Mouse (Mus musculus) ES-E14 (cell line): Measurements from ENCODE around the gene Kctd17. TPM values are rescaled to one million over a fixed set of nuclear protein-coding genes. Genes with fewer than 3 reads are reported as not detected.
A peak's percentile ranks its signal among the peaks of the same experiment; 100 is the strongest.

Source experiments
- DNase-seq: peaks from one replicate; pipeline ENCODE4 v3.0.0-alpha.2; 2013; ENCODE audit warnings: low read depth, low spot score
- H3K27ac ChIP-seq: 2 replicates; pipeline ENCODE4 v1.5.1; 2012; ENCODE audit warnings: low read depth, mild to moderate bottlenecking, low read length, moderate library complexity, mixed read lengths; ENCODE audit not compliant: poor library complexity, insufficient read depth, severe bottlenecking
- H3K36me3 ChIP-seq: 2 replicates; pipeline ENCODE4 v1.6.1; 2012; ENCODE audit warnings: mild to moderate bottlenecking, low read length, moderate library complexity, mixed read lengths; ENCODE audit not compliant: control insufficient read depth, poor library complexity, insufficient read depth, severe bottlenecking
- H3K4me1 ChIP-seq, 2 experiments: fragments of 150-350 bp in 1 of 2; sonication (generic) in 1 of 2; 2 replicates each; pipeline ENCODE4 v1.6.1; 2012; ENCODE audit warnings: low read length in 2 of 2, mild to moderate bottlenecking in 1 of 2, mixed read lengths in 1 of 2; ENCODE audit not compliant: control insufficient read depth in 2 of 2, insufficient read depth in 2 of 2, poor library complexity in 1 of 2
- H3K4me3 ChIP-seq, 2 experiments: fragments of 150-350 bp in 1 of 2; sonication (generic) in 1 of 2; 2 replicates each; pipeline ENCODE4 v1.5.1; 2012; ENCODE audit warnings: low read length in 2 of 2, low read depth in 1 of 2, mild to moderate bottlenecking in 1 of 2, mixed read lengths in 1 of 2; ENCODE audit not compliant: insufficient read depth in 1 of 2, poor library complexity in 1 of 2, severe bottlenecking in 1 of 2
- H3K9ac ChIP-seq: 2 replicates; pipeline ENCODE4 v1.6.1; 2012; ENCODE audit warnings: low read depth, mild to moderate bottlenecking, low read length, mixed read lengths; ENCODE audit not compliant: poor library complexity, insufficient read depth, severe bottlenecking
- H3K9me3 ChIP-seq: fragments of 150-350 bp; sonication (generic); 2 replicates; pipeline ENCODE4 v1.6.1; 2012; ENCODE audit warnings: low read depth, mild to moderate bottlenecking, low read length; ENCODE audit not compliant: control insufficient read depth, insufficient read depth
- CHD2 ChIP-seq: IDR thresholded peaks from 2 replicates; pipeline ENCODE4 v1.6.1; 2014; ENCODE audit warnings: mild to moderate bottlenecking, low read depth, low read length, inconsistent platforms
- HCFC1 ChIP-seq: IDR thresholded peaks from 2 replicates; pipeline ENCODE4 v1.6.1; 2012; ENCODE audit warnings: low read length, inconsistent platforms, borderline replicate concordance; ENCODE audit not compliant: insufficient read depth
- MAFK ChIP-seq: IDR thresholded peaks from 2 replicates; pipeline ENCODE4 v1.6.1; 2014; ENCODE audit warnings: mild to moderate bottlenecking, low read depth, low read length, inconsistent platforms; ENCODE audit not compliant: insufficient read depth
- ZC3H11A ChIP-seq: IDR thresholded peaks from 2 replicates; pipeline ENCODE4 v1.6.1; 2012; ENCODE audit warnings: low read depth, mild to moderate bottlenecking, inconsistent platforms, low read length, borderline replicate concordance
- ZNF384 ChIP-seq: IDR thresholded peaks from 2 replicates; pipeline ENCODE4 v1.6.1; 2012; ENCODE audit warnings: low read depth, low read length, inconsistent platforms
- in situ Hi-C, 2 experiments: fragments of 600-800 bp; cut with MboI; formaldehyde crosslinking; loops; one replicate each; pipeline ENCODE4 v1.15.1; 2025; ENCODE audit warnings: low sequenced_read_pairs in 2 of 2, inconsistent platforms in 1 of 2; ENCODE audit not compliant: unreplicated experiment in 2 of 2
- total RNA-seq: library from RNA; depleted of rRNA; stranded (reverse); fragments of 300-350 nt; gene quantifications from 2 replicates; pipeline ENCODE4 v1.2.3, GENCODE M21; 2012

Kctd17 gene
- total RNA-seq, 1 experiment = 24.7 TPM

- H3K27ac ChIP-seq = no peak overlapping the region
- no peak for DNase-seq
- H3K4me1 ChIP-seq = peaks cover 0 to 20% of the 10 kb centered on the region in 2 experiments; a peak in 2 of 4 replicates
Observed at GRCm38 (mm10) chr15:78434896-78435520, 6.6 kb downstream of the Kctd17 start.

GRCm38 (mm10) chr15:78435681-78436080 is 7.3 kb downstream of the Kctd17 start:
- H3K36me3 ChIP-seq = peaks cover 13% of the 10 kb centered on the region; the same call in 1 of the 2 replicates
- H3K9ac ChIP-seq = no peak overlapping the region
- no peaks in the 10 kb centered on the region for H3K9me3 ChIP-seq
- peaks cover 0 to 20% of the 10 kb centered on the region in 2 experiments; a peak in 2 of 4 replicates for H3K4me1 ChIP-seq
- in situ Hi-C loops = no loop called here
- no peak overlapping the region for H3K4me3 ChIP-seq
- no peak for DNase-seq
- no peak overlapping the region for H3K27ac ChIP-seq
- no peak for TF ChIP-seq ZNF384

More at GRCm38 (mm10) chr15:78434896-78435520, 6.6 kb downstream of the Kctd17 start:
- in situ Hi-C loops = no loop called here
- TF ChIP-seq ZC3H11A (peak; percentile 34; the same call in 1 of the 2 replicates), ZNF384 (no peak)
- Histone ChIP-seq H3K4me3 (no peak overlapping the region), H3K9me3 (no peaks in the 10 kb centered on the region), H3K9ac (no peak overlapping the region), H3K36me3 (peaks cover 13% of the 10 kb centered on the region; the same call in 1 of the 2 replicates)

- Histone ChIP-seq H3K4me1 (peaks cover 0 to 19% of the 10 kb centered on the region in 2 experiments; a peak in 2 of 4 replicates), H3K9ac (no peak overlapping the region), H3K4me3 (peak overlapping the region; percentile 28 to 44; a peak in 3 of 4 replicates), H3K27ac (no peak overlapping the region), H3K9me3 (no peaks in the 10 kb centered on the region), H3K36me3 (peaks cover 13% of the 10 kb centered on the region; the same call in 1 of the 2 replicates)
- TF ChIP-seq MAFK (no peak), HCFC1 (no peak), ZC3H11A (no peak), CHD2 (no peak)
- in situ Hi-C loops = no loop called here
- no peak for DNase-seq
Observed at GRCm38 (mm10) chr15:78436380-78437192, 8.2 kb downstream of the Kctd17 start.

GRCm38 (mm10) chr15:78437237-78438017 is 9.1 kb downstream of the Kctd17 start:
- TF ChIP-seq ZC3H11A (no peak), MAFK (no peak)
- DNase-seq = no peak
- H3K36me3 ChIP-seq = peaks cover 13% of the 10 kb centered on the region; the same call in 1 of the 2 replicates
- no peak overlapping the region; the same call in 1 of the 2 replicates for H3K9ac ChIP-seq
- peak overlapping the region; percentile 28 to 44; a peak in 3 of 4 replicates for H3K4me3 ChIP-seq
- H3K4me1 ChIP-seq = peaks cover 0 to 18% of the 10 kb centered on the region in 2 experiments; a peak in 2 of 4 replicates
- no peaks in the 10 kb centered on the region for H3K9me3 ChIP-seq
- H3K27ac ChIP-seq = no peak overlapping the region
- in situ Hi-C loops = no loop called here
